Mouse (Mus musculus) T-helper 1 cell (primary cell): Measurements from ENCODE around the gene Filip1l.

Source experiments
- in situ Hi-C: fragments of 300-600 bp; cut with MboI, MseI; formaldehyde crosslinking; loops from one replicate; pipeline ENCODE4 v1.15.1; 2025; ENCODE audit warnings: high pct_unique_total_duplicates

Filip1l gene

DNA sequence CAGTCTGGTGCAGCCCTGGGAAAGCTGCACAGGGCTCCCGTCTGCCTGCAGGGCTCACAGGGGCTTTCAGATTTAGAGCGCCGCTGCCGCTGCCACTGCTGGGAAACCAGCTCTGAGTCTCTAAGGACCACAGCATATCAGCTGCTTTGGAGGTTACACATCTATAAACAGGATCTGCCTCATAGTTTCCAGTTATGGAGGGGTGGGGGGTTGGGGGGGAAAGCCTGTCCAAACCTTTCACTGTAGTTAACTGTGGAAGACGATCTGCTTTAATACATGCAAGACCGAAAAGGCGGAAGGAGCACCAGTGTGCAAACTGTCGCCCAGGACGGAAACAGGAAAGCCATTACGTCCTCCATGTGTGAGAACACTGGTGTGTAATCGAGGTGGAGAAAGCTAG, 40.3 kb downstream of the Filip1l start:
- in situ Hi-C loops, result no loop called here

DNA sequence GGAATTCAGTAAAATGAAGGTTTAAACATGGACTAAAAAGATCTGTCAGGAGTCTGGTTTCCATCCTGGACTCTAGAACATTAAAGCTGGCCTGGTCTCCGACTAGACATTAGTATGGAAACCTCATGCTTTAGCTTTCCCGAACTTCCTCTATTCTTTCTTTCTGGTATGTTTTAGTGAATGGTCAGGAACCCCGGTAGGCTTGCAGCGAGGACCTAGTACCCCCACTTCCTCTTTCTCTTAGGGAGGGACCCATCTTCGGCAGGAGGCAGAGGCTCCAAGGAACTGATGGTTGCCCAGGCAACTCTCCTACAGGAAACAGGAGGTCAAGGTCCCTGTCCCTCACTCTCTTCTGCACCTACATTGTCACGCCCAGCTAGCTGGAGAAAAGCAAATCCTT, 43.4 kb downstream of the Filip1l start:
- in situ Hi-C loops, result loop anchor here (5.0 kb wide), 1 partner anchor 104 kb away; the partner anchor contains the start of gene Tmem30c

DNA sequence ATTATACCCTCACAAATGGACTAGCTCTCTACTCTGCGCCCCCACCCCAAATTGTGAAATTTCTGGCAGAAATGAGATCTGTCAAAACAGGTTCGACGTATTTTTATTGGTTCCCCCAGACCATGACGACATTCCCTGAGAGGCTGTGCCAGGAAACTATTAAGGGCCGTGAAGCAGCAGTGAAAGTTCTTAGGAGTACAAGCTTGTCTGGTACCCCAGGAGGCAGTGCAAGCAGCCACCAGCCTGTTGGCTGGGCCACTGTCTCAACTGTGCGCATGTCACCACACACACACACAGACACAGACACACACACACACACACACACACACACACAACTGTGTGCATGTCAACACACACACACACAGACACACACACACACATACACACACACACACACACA, 45.0 kb downstream of the Filip1l start:
- in situ Hi-C loops, result loop anchor here (5.0 kb wide), 1 partner anchor 106 kb away; the partner anchor contains the start of gene Tmem30c

DNA sequence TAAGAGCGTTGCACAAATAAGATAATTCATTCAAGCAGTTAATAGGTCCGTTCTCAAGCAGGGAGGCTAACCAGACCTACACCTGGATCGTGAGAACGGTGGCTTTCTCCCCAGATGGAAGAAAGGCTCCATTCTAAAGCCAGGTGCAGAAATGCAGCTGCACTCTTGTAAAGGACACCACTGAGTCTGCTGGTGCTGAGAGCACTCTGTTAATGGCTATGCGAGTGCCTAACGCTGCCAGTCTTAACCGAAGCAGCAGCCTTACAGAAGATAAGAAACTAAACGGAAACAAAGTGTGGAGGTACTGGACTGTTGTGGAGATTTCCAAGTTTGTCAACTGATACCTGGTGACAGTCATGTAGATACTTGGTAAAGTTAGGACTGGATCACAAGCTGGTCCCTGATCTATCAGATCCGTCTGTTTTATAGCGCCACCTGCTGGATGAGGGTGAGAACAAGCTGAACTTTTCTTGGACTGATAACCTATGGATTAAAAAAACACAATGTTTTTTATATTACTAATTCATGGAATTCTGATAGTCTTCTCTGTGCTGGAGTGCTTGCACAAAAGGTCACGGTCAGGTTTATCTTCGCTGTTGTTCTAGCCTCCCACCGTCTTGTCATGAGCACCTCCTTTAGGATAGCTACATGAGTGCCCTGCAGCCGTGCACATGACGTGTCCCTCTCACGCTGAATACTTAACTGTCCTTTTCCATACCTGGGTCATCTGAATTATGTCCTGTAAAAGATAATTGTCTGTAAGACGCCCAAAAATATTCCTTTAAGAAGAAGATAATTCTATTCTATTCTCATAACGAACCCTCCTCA, 45.7 kb downstream of the Filip1l start:
- in situ Hi-C loops, result loop anchor here (5.0 kb wide), 1 partner anchor 106 kb away; the partner anchor contains the start of gene Tmem30c

GRCm38 (mm10) chr16:57399566-57399965, 46.7 kb downstream of the Filip1l start:
- in situ Hi-C loops, result loop anchor here (5.0 kb wide), 1 partner anchor 107 kb away; the partner anchor contains the start of gene Tmem30c

DNA sequence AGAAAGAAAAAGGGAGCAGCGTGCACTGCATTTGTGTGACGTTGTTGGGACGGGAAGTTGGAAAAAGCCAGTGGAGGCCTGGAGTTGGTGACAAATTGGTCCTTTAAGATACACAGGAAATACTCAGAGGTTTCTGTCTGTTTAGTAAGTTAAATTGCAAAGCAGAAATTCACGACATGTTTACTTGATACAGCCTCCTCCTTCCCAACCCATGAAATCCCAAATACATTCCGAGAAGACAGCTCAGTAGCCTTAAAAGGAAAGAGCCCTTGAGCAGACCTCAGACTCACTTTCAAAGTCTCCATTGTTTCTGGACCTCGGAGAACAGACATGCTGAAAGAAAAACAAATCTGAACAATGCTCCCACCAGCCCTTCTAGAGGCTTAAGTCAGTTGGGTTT, 48.8 kb downstream of the Filip1l start:
- in situ Hi-C loops, result loop anchor here (10.0 kb wide), 1 partner anchor 173 kb away; no protein-coding TSS in a partner anchor

DNA sequence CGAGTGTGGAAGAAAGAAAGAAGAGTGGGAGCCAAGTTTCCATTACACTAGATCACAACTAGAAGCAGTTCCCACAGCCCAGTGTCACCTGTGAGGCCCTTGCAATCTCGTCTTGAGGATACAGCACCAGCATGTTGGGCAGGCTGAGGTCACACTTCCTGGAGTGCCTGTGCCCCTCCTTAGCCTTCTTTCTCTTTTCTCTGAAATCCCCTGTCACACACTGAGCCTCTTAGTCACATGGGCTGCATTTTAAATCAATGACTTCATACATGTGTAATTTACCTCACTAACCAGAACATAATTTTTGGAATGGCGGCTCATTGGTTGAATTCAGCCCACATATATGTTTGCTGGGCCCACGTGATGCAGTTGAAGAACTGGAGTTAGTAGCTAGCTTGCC, 50.0 kb downstream of the Filip1l start:
- in situ Hi-C loops, result loop anchor here (10.0 kb wide), 1 partner anchor 172 kb away; no protein-coding TSS in a partner anchor

DNA sequence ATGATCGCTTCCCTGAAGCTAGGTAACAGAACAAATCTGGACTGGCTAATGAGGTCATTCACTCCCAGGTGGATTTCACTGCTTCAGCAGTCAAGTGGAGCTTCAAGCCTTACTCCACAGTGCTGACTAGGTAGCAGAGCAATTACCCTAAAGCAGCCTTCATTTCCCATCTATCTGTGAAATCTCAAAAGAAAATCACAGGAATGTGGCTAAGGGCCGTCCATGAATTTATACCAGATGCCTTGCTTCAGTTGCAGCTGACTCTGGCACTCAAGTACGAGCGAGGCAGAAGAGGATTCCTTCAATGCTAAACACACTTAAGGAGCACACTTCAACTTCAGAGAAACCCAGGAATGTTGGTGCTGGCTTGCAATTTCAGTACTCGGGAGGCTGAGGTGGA, 50.9 kb downstream of the Filip1l start:
- in situ Hi-C loops, result loop anchor here (10.0 kb wide), 1 partner anchor 171 kb away; no protein-coding TSS in a partner anchor

DNA sequence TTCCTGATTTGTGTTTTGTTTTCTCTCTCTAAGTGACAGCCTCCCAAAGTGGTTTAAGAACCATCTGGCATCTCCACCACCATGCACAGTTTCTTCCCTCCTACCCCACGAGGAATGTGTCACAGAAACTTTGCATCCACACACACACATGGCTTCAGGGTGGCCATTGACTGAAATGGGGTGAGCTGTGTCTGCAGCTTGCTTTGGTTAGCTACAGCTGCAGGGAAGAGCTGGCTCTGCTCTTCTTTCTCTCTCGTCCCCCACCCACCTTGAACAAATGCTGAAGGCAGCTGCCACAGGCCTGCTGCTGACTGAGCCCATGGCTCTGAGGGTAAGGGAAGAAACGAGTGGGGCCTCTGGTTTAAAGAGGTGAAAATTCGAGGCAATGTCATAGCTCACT, 59.9 kb downstream of the Filip1l start:
- in situ Hi-C loops, result no loop called here

GRCm38 (mm10) chr16:57416049-57416448, 63.2 kb downstream of the Filip1l start:
- in situ Hi-C loops, result no loop called here

GRCm38 (mm10) chr16:57417017-57417416, 64.1 kb downstream of the Filip1l start:
- in situ Hi-C loops, result no loop called here

DNA sequence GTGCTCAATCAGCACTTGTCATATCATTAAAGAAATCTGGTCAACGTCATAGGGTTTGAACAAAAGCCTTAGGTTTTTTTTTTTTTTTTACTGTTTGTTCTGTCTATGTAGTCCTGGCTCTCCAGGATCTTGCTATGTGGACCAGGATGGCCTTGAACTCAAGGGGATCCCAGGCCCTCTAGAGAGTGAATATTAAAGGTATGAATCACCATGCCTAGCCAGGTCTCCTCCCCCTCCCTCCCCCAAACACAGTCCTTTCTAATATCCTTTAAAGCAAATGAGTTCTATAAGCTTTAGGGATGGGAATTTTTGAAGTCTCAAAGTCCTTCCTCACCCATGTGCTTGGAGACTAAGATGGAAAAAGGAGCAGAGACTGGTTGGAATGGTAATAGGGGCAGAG, 65.1 kb downstream of the Filip1l start:
- in situ Hi-C loops, result no loop called here

GRCm38 (mm10) chr16:57419332-57419731, 66.4 kb downstream of the Filip1l start:
- in situ Hi-C loops, result no loop called here

GRCm38 (mm10) chr16:57419881-57420280, 67.0 kb downstream of the Filip1l start:
- in situ Hi-C loops, result no loop called here

DNA sequence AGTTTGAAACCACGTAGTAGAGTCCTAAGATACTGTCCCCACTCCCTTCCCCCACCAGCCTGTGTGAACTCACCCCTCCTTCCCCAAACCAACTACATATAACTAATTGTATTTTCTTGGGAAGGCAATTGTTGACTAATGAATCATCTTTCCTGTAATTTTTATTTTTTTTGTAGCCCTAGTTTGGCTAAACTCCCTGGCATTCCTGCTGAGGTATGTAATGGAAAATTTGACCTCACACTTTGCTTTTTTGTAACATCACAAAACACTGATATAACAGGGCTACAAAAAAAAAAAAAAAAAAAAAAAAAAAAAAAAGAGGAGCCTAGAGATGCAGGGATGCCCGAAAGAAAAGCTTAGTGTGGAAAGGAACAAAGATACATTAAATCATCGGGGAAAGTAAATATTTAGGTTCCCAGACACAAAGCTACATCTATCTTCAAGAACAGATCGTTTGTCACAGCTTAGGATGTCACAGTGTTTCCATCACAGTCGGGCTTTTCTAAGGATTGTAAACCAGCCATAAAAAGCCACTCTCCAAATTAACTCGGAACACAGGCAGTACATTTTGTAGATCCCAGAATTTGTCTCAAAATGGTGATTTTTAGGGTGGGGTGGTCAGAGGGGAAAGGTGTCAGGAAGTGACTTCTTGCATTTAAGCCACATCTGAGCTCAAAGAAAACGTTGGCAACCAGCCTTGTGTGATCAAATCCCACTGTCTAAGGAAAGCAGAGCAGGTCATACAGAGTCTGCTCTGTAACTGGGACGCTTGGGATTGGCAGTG, 68.1 kb downstream of the Filip1l start:
- in situ Hi-C loops, result no loop called here

DNA sequence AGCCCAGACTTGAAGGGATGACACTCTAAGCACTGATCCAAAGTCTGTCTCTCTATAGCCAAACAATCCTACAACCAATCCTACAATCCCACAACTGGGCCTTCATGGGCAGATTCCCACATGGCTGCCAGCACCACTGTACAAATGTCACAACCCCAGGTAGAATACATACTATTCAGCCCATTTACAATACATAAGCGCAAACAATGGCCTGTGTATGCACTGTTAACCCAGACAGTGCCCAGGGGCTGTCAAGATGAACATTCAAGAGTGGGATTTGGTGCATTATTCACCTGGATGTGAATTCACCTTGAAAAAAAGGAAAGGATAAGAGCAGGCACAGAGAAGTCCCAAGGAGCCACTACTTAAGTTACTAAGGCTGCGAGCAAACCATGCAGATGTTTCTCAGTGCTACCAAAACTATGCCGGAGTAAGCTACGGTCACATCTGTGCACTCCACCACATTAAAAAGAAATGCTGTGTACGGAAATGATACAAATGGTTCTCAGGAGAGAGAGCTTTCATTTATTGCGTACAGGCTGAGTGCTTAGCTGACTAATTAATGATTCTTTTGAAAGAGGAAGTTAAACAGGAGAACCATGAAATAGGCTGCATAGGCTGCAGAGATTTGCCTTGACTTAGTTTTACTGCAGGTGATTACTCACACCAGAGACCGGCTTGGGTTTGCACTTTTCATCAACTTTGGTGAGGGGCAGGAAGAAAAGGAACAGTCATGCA, 69.0 kb downstream of the Filip1l start:
- in situ Hi-C loops, result no loop called here

DNA sequence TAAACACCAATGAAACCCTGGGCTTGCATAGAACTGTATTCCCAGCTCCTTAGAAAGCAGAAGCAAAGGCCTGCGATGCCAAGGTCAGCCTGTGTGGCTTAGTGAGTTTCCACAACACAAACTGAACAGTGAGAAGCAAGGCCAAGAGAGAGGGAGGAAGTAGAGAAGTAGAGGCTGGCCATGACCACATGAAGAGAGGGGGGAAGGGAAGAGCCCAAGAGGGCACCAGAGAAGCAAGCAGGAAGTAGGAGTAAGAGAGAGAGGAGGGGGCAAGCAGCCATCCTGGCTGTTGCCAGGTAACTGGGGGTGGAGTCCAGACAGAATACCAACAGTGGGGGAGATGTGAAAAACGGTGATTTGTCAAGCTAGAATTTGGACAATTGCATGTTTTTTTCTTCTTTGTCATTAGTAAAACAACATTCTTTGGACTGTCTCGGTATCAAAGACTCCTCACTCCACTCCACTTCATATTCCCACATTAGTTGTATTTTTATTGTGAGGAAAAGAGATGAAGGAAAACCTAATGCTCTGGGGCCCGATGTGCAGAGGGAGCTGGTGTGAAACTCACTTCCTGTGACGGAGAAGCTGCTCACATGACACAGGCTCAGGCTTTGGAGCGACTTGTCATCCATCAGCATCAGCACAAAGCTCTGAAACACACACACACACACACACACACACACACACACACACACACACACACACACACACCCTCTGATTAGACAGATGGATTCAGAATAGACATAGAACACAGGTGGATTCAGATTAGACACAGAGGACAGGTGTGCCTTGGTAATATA, 70.3 kb downstream of the Filip1l start:
- in situ Hi-C loops, result no loop called here

GRCm38 (mm10) chr16:57426680-57427079, 73.8 kb downstream of the Filip1l start:
- in situ Hi-C loops, result no loop called here

DNA sequence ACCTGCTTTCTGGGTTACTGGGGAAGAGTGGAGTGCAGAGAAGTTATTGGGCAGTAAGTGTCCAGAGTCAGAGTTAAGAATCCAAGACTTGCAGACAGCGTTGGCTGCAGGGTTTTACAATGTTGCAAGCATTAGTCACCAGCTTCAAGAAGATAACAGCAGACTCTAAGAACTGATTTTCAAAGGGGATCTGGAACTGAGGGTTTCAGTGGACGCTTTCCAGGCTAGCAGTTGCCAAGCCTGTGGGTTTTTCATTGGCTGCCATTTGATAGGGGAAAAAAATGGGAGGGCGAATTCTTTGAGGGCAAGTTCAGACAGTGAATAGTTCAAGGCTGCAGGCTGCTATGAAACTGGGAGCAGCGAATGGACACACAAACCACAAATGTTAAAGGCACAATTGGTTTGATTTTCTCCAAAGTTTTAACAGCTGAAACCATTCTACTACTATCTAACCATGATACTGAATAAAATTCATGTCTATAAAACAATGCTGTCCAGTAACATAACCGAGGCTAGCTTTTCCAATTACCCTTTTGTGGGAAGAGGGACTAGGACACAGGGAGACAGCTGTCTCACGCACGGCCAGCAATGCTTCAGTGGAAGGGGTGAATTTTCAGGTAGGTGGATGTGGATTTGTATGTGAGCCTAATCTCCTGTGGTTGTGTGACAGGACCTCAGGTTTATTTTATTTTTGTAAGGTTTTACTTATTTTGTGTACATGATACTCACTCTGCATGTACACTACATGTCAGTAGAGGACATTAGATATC, 74.8 kb downstream of the Filip1l start:
- in situ Hi-C loops, result no loop called here

GRCm38 (mm10) chr16:57428977-57429376, 76.1 kb downstream of the Filip1l start:
- in situ Hi-C loops, result no loop called here
